Mouse (Mus musculus) liver, postnatal 0 days (tissue): ENCODE results near the gene Axdnd1. TPM values are rescaled to one million over a fixed set of nuclear protein-coding genes. Genes with fewer than 3 reads are reported as not detected.

ENCODE experiments used
- ATAC-seq: fragments of 200-750 bp; cut with Nextera tagmentation; 2 replicates; pipeline ENCODE4 v1.8.0; 2017; ENCODE audit warnings: mild to moderate bottlenecking, moderate library complexity
- DNase-seq: peaks from one replicate; pipeline ENCODE4 v3.0.0-alpha.2; 2016
- H3K27ac ChIP-seq: fragments of 300-500 bp; sonication (generic); 2 replicates; pipeline ENCODE4 v1.5.1; 2014; ENCODE audit warnings: antibody characterized with exemption, moderate library complexity, mild to moderate bottlenecking, low read depth
- H3K27me3 ChIP-seq: fragments of 300-500 bp; sonication (generic); 2 replicates; pipeline ENCODE4 v1.6.1; 2014; ENCODE audit warnings: low read length, control low read depth, mixed read lengths; ENCODE audit not compliant: insufficient read depth
- H3K36me3 ChIP-seq: fragments of 300-500 bp; sonication (generic); replicated peaks from 2 replicates; pipeline ENCODE4 v1.6.1; 2014; ENCODE audit warnings: mild to moderate bottlenecking, control low read depth, low read length, moderate library complexity, mixed read lengths; ENCODE audit not compliant: insufficient read depth
- H3K4me1 ChIP-seq: fragments of 300-500 bp; sonication (generic); 2 replicates; pipeline ENCODE4 v1.6.1; 2014; ENCODE audit warnings: antibody characterized with exemption, mild to moderate bottlenecking, control low read depth; ENCODE audit not compliant: insufficient read depth
- H3K4me2 ChIP-seq: fragments of 300-500 bp; sonication (generic); 2 replicates; pipeline ENCODE4 v1.6.1; 2014; ENCODE audit warnings: low read depth, mild to moderate bottlenecking, low read length, moderate library complexity, mixed read lengths
- H3K4me3 ChIP-seq: fragments of 300-500 bp; sonication (generic); 2 replicates; pipeline ENCODE4 v1.5.1; 2014; ENCODE audit warnings: low read depth, low read length
- H3K9ac ChIP-seq: fragments of 300-500 bp; sonication (generic); replicated peaks from 2 replicates; pipeline ENCODE4 v1.6.1; 2014; ENCODE audit warnings: mild to moderate bottlenecking, moderate library complexity
- H3K9me3 ChIP-seq: fragments of 300-500 bp; sonication (generic); 2 replicates; pipeline ENCODE4 v1.6.1; 2016; ENCODE audit warnings: mild to moderate bottlenecking, control low read depth, low read length, mixed read lengths
- CTCF ChIP-seq: sonication (generic); IDR thresholded peaks from 2 replicates; pipeline ENCODE4 v1.5.1; 2016; ENCODE audit warnings: antibody characterized with exemption, low read depth
- EP300 ChIP-seq: IDR thresholded peaks from 2 replicates; pipeline ENCODE4 v1.6.1; 2016; ENCODE audit warnings: antibody characterized with exemption, low read depth, mild to moderate bottlenecking
- WGBS: fragments of 180-500 bp; shearing (Covaris S2); extraction: QIAGEN DNeasy Blood & Tissue Kit; methylation state at CpG from one replicate; pipeline ENCODE4 v1.1.7; 2014; ENCODE audit not compliant: insufficient replicate concordance; 5-methylcytosine and 5-hydroxymethylcytosine counted together
- polyA plus RNA-seq: library from polyadenylated mRNA; unstranded; fragments of >200 nt; fragmentation: Nextera tagmentation; extraction: Ambion mirVana; gene quantifications from 2 replicates; pipeline ENCODE4 v1.2.1, GENCODE M21; 2015

The Axdnd1 gene
- polyA plus RNA-seq, 1 experiment from 2014 or later = not detected

- WGBS = 80% methylated on average over 1 of the region's 1 CpGs
- Histone ChIP-seq H3K9ac (no peak overlapping the region), H3K27ac (no peak overlapping the region), H3K9me3 (no peaks in the 10 kb centered on the region), H3K36me3 (peaks cover 47% of the 10 kb centered on the region), H3K4me3 (no peak overlapping the region), H3K27me3 (no peaks in the 10 kb centered on the region), H3K4me1 (no peaks in the 10 kb centered on the region), H3K4me2 (no peak overlapping the region)
- TF ChIP-seq EP300 = no peak
- TF ChIP-seq CTCF = no peak
- DNase-seq (no peak), ATAC-seq (no peak)
Measured at GRCm38 (mm10) chr1:156445049-156445448, 24.1 kb upstream of the Axdnd1 start.

GRCm38 (mm10) chr1:156442776-156443175 lies 21.8 kb upstream of the Axdnd1 start:
- no peak for ATAC-seq
- no peak for TF ChIP-seq EP300
- no peak for TF ChIP-seq CTCF
- no peak overlapping the region for H3K4me3 ChIP-seq
- no peak overlapping the region for H3K9ac ChIP-seq
- H3K4me2 ChIP-seq = no peak overlapping the region
- H3K36me3 ChIP-seq = peaks cover 42% of the 10 kb centered on the region
- no peaks in the 10 kb centered on the region for H3K4me1 ChIP-seq
- H3K27ac ChIP-seq = no peak overlapping the region
- no peaks in the 10 kb centered on the region for H3K27me3 ChIP-seq
- H3K9me3 ChIP-seq = no peaks in the 10 kb centered on the region
- no peak for DNase-seq
- 77% methylated on average over 6 of the region's 6 CpGs for WGBS

GRCm38 (mm10) chr1:156442266-156442665 lies 21.3 kb upstream of the Axdnd1 start:
- Histone ChIP-seq H3K4me1 (no peaks in the 10 kb centered on the region), H3K4me3 (no peak overlapping the region), H3K36me3 (peaks cover 41% of the 10 kb centered on the region), H3K9me3 (no peaks in the 10 kb centered on the region), H3K9ac (no peak overlapping the region), H3K27me3 (no peaks in the 10 kb centered on the region), H3K27ac (no peak overlapping the region), H3K4me2 (no peak overlapping the region)
- ATAC-seq (no peak), DNase-seq (no peak)
- no peak for TF ChIP-seq CTCF
- TF ChIP-seq EP300 = no peak
- WGBS = 85% methylated on average over 12 of the region's 12 CpGs

GRCm38 (mm10) chr1:156437726-156438125 lies 16.8 kb upstream of the Axdnd1 start:
- Histone ChIP-seq H3K4me2 (no peak overlapping the region), H3K4me1 (no peaks in the 10 kb centered on the region), H3K4me3 (no peak overlapping the region), H3K9ac (no peak overlapping the region), H3K27me3 (no peaks in the 10 kb centered on the region), H3K9me3 (no peaks in the 10 kb centered on the region), H3K27ac (no peak overlapping the region), H3K36me3 (peaks cover 44% of the 10 kb centered on the region)
- 76% methylated on average over 5 of the region's 5 CpGs for WGBS
- DNase-seq (no peak), ATAC-seq (0 out of 2 replicates have a peak, but pooled peaks have one; percentile 3)
- TF ChIP-seq CTCF (no peak), EP300 (no peak)

- H3K9ac ChIP-seq = no peak overlapping the region
- peaks cover 46% of the 10 kb centered on the region for H3K36me3 ChIP-seq
- TF ChIP-seq CTCF = no peak
- TF ChIP-seq EP300 = no peak
- 75% methylated on average over 8 of the region's 8 CpGs for WGBS
- H3K9me3 ChIP-seq = no peaks in the 10 kb centered on the region
- H3K4me3 ChIP-seq = no peak overlapping the region
- peak; percentile 36 for ATAC-seq
- no peak for DNase-seq
- H3K4me1 ChIP-seq = no peaks in the 10 kb centered on the region
- H3K27ac ChIP-seq = no peak overlapping the region
- no peak overlapping the region for H3K4me2 ChIP-seq
- H3K27me3 ChIP-seq = no peaks in the 10 kb centered on the region
Measured at GRCm38 (mm10) chr1:156437016-156437708, 16.2 kb upstream of the Axdnd1 start.

GRCm38 (mm10) chr1:156433497-156433896 lies 12.5 kb upstream of the Axdnd1 start:
- H3K27ac ChIP-seq = no peak overlapping the region
- H3K4me2 ChIP-seq = no peak overlapping the region
- no peaks in the 10 kb centered on the region for H3K27me3 ChIP-seq
- H3K9me3 ChIP-seq = no peaks in the 10 kb centered on the region
- peaks cover 43% of the 10 kb centered on the region for H3K36me3 ChIP-seq
- ATAC-seq (no peak), DNase-seq (no peak)
- H3K4me3 ChIP-seq = no peak overlapping the region
- 80% methylated on average over 3 of the region's 3 CpGs for WGBS
- no peak for TF ChIP-seq CTCF
- TF ChIP-seq EP300 = no peak
- no peak overlapping the region for H3K9ac ChIP-seq
- H3K4me1 ChIP-seq = no peaks in the 10 kb centered on the region
